21 mouse cellular contexts compared by ENCODE assay signal in genomic region chr7:123162346-123162745, GRCm38 (mm10). TPM values are rescaled to one million over a fixed set of nuclear protein-coding genes. Genes with fewer than 3 reads are reported as not detected.
A peak's percentile ranks its signal among the peaks of the same experiment; 100 is the strongest.
DNase-seq lines count a peak whose midpoint lies in the region; ATAC-seq and TF ChIP-seq lines count a peak whose summit lies in the region.
"Had no signal": no experiment of that assay in that cellular context is flagged by ENCODE, and none has a peak within 500 bp of the region (broad histone marks: within the 10 kb centered on the region; RNA-seq: fewer than 3 reads in every experiment).

No protein-coding gene starts in this region.

- ATAC-seq in hindbrain, embryonic 11.5 days (ENCODE audit: low FRiP score) = no peak
- ATAC-seq: forebrain, embryonic 15.5 days; midbrain, embryonic 13.5 days had no signal

- peak; percentile 49 to 65 for DNase-seq in heart, adult 18-20 months
- no peak for DNase-seq in heart, postnatal 25 days (ENCODE audit: low spot score)
- peak; percentile 24 for DNase-seq in ovary, postnatal 36 days (ENCODE audit: low spot score)
- no peak for DNase-seq in ovary, postnatal 10 days (ENCODE audit: low spot score)
- DNase-seq in heart, postnatal 10 days = peak; percentile 48 to 54
- no peak for DNase-seq in hindbrain, embryonic 11.5 days (ENCODE audit: low spot score)
- no peak for DNase-seq in layer of hippocampus, adult 9-10 months (ENCODE audit: low spot score)
- no peak for DNase-seq in gastrocnemius, adult 2 months
- DNase-seq: adrenal gland, postnatal 14 days; cerebellum, adult 9-11 months; gastrocnemius, postnatal 14 days; kidney, adult 2 months; kidney, postnatal 10 days; layer of hippocampus, postnatal 36 days; lung, postnatal 10 days; thymus, postnatal 14 days had no signal

- H3K9me3 ChIP-seq in hindbrain, embryonic 11.5 days (ENCODE audit: control insufficient read depth, low read length) = no peaks in the 10 kb centered on the region
- H3K9me3 ChIP-seq: embryonic facial prominence, embryonic 10.5 days; forebrain, embryonic 15.5 days; hindbrain, embryonic 15.5 days; midbrain, embryonic 13.5 days had no signal

- peaks cover 12% of the 10 kb centered on the region for H3K36me3 ChIP-seq in hindbrain, embryonic 11.5 days (ENCODE audit: control insufficient read depth, insufficient read depth, low read length)

- 96% methylated on average over 10 of the region's 10 CpGs for WGBS in hindbrain, embryonic 11.5 days

- no peak for TF ChIP-seq CTCF in gastrocnemius, adult 2 months (IDR thresholded peaks at IDR 0.05)

- no peaks in the 10 kb centered on the region for H3K4me1 ChIP-seq in hindbrain, embryonic 11.5 days (replicated peaks; ENCODE audit: control insufficient read depth, insufficient read depth, low read length)
- H3K4me1 ChIP-seq: embryonic facial prominence, embryonic 10.5 days; forebrain, embryonic 15.5 days; hindbrain, embryonic 15.5 days; midbrain, embryonic 13.5 days had no signal

- no peak overlapping the region for H3K27ac ChIP-seq in hindbrain, embryonic 11.5 days (ENCODE audit: low read depth, low read length)
- no peak overlapping the region for H3K27ac ChIP-seq in gastrocnemius, adult 2 months
- H3K27ac ChIP-seq: embryonic facial prominence, embryonic 10.5 days; forebrain, embryonic 15.5 days; hindbrain, embryonic 15.5 days; layer of hippocampus, adult 2 months; midbrain, embryonic 13.5 days had no signal

- H3K4me3 ChIP-seq in hindbrain, embryonic 11.5 days (ENCODE audit: low read depth, low read length) = no peak overlapping the region
- no peak overlapping the region for H3K4me3 ChIP-seq in gastrocnemius, adult 2 months
- H3K4me3 ChIP-seq: embryonic facial prominence, embryonic 10.5 days; forebrain, embryonic 15.5 days; hindbrain, embryonic 15.5 days; layer of hippocampus, adult 2 months; midbrain, embryonic 13.5 days had no signal

- no peak overlapping the region for H3K4me2 ChIP-seq in hindbrain, embryonic 11.5 days (replicated peaks; ENCODE audit: low read depth, low read length)
- H3K4me2 ChIP-seq: forebrain, embryonic 15.5 days; hindbrain, embryonic 15.5 days; midbrain, embryonic 13.5 days had no signal

- no peak overlapping the region for H3K9ac ChIP-seq in hindbrain, embryonic 11.5 days (ENCODE audit: low read depth, low read length)
- H3K9ac ChIP-seq: forebrain, embryonic 15.5 days; hindbrain, embryonic 15.5 days; midbrain, embryonic 13.5 days had no signal

- no peaks in the 10 kb centered on the region for H3K27me3 ChIP-seq in hindbrain, embryonic 11.5 days (ENCODE audit: control insufficient read depth, insufficient read depth, low read length)
- H3K27me3 ChIP-seq: forebrain, embryonic 15.5 days; hindbrain, embryonic 15.5 days; midbrain, embryonic 13.5 days had no signal

- intact Hi-C loops in heart, postnatal 25 days (cut with DNase I) = loop anchor here (5.0 kb wide), 1 partner anchor 35 kb away; no protein-coding TSS in a partner anchor
- intact Hi-C loops in heart, postnatal 10 days (cut with DNase I) = loop anchor here (5.0 kb wide), 1 partner anchor 35 kb away; no protein-coding TSS in a partner anchor
- intact Hi-C loops in gastrocnemius, adult 2 months (cut with DNase I) = no loop called here

RNA-seq across cellular contexts. Expression of gene Tnrc6a, which starts 38.7 kb away (rescaled TPM):
- 10 to 100 TPM; 25.0 to 32.3 TPM for total RNA-seq in heart, adult 18-20 months (2021)
- total RNA-seq in heart, postnatal 25 days (2021) = 10 to 100 TPM; 33.1 to 33.3 TPM
- 10 to 100 TPM; 38.5 to 47.3 TPM for total RNA-seq in heart, postnatal 10 days (2021)
- 44.0 and 61.3 TPM in 2 replicates for polyA plus RNA-seq in hindbrain, embryonic 11.5 days (2014; fragmentation: Nextera tagmentation; extraction: Ambion mirVana)
- 10 to 100 TPM; 24.1 to 26.2 TPM for total RNA-seq in gastrocnemius, adult 2 months (2021)

RNA-seq across cellular contexts. Expression of gene Slc5a11, which starts 52.2 kb away (rescaled TPM):
- not detected for total RNA-seq in heart, adult 18-20 months (2021)
- not detected for total RNA-seq in heart, postnatal 25 days (2021)
- not detected for total RNA-seq in heart, postnatal 10 days (2021)
- 0.43 TPM in 1 of 2 replicates, not detected in the other for polyA plus RNA-seq in hindbrain, embryonic 11.5 days (2014; fragmentation: Nextera tagmentation; extraction: Ambion mirVana)
- not detected for total RNA-seq in gastrocnemius, adult 2 months (2021)
- total RNA-seq: adrenal gland, postnatal 14 days; gastrocnemius, postnatal 14 days had no signal

Comparison
In these comparisons a context has a peak if more than half of its experiments do, and no peak if none do; other contexts are left out.
1. DNase-seq: peak in heart, adult 18-20 months (2 of 2), ovary, postnatal 36 days (single experiment) and heart, postnatal 10 days (2 of 2); none in heart, postnatal 25 days (single experiment), ovary, postnatal 10 days (single experiment), hindbrain, embryonic 11.5 days (single experiment), layer of hippocampus, adult 9-10 months (single experiment) and gastrocnemius, adult 2 months (single experiment).